Mouse (Mus musculus): ENCODE data around the gene Ints3. TPM values are rescaled to one million over a fixed set of nuclear protein-coding genes. Genes with fewer than 3 reads are reported as not detected.
A peak's percentile ranks its signal among the peaks of the same experiment; 100 is the strongest.

The Ints3 gene
- 19.7 and 21.1 TPM in 2 replicates for polyA plus RNA-seq (2012; rRNA removed)

DNA sequence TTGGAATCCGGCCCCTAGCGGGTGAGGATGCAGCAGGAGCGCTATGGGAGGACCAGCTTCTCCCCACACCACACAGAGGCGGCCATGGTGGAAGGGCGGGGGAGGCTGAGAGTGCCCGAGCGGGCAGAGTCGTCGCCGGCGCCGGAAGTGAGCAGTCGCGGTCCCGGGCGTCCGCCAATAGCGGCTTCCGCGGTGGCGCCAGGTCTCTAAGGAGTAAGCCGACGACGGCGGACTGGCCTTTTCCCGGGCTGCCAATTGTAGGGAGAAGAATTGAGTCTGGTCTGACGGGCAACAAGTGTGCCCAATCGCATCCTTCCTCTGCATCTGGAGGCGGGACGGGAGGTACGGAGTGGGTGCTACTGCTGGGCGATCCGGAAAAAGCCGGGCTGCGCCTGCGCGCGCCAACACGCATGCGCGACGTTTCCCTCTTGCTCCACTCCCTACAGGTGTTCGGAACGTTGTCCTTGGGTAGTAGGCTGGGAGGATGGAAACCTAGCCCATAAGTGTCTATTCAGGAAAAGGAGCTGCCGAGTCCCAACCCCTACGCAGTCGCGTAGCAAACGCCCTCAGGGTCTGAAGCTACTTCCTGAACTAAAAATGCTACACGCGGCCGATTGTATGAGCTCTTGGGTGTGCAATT lies at the start of gene Ints3:
Gene Ints3 (minus strand): TSS at position 242 of the 640 bp plus-strand sequence.
- Histone ChIP-seq H3K36me3 (ENCODE audit: control insufficient read depth, insufficient read depth, low read length) (no peaks in the 10 kb centered on the region), H3K4me3 (ENCODE audit: extremely low read depth, insufficient read depth, insufficient read length) (peak within 1 kb of the TSS; percentile 70), H3K27me3 (ENCODE audit: control insufficient read depth, insufficient read depth, low read length) (no peaks in the 10 kb centered on the region), H3K27ac (ENCODE audit: insufficient read depth, low read length) (peak within 1 kb of the TSS; percentile 94), H3K4me1 (ENCODE audit: control insufficient read depth, insufficient read depth, insufficient read length) (no peaks in the 10 kb centered on the region)
- TF ChIP-seq POLR2A (IDR thresholded peaks at IDR 0.05; ENCODE audit: low read depth, low read length): peak; percentile 94
- TF ChIP-seq CTCF (IDR thresholded peaks at IDR 0.05; ENCODE audit: extremely low read depth, insufficient read depth, insufficient read length, insufficient replicate concordance): no peak
- DNase-seq (ENCODE audit: low read depth in 1 of 2, low spot score in 2 of 2): peak; percentile 97 to 100
- under 1% methylated on average over 51 of the region's 52 CpGs for WGBS

DNA sequence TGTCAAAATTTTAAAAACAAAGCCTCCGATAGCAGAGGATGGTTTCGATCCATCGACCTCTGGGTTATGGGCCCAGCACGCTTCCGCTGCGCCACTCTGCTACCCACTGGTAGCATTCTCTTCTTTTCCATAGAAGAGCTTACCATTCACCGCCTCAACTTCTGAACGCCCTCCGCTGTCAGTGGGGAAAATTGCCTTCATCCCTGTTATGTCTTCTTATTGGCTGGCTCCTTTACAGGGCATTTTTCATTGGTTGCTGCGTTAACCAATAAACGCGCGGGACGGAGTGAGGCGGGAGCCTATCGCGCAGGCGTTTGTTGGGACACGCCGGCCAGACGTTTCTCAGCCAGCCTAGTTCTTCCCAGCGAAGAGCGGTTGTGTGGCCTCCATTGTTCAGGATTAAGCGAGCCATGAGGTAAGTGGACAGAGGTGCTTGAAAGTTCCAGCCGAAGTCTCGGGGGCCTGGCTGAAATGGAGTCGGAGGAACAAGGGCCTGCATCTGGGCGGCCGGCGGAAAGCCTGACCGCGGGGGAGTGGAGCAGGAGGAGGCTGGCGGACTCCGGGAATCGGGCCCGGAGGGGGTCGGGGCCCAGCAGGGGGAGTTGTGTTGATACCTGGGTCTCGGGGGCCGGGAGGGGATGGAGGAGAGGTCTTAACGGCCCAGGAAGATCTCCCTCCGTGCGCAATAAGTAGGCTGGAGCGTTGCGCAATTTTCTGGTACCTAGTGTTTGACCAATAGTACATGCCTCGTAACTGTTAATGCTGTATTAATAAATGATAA lies 42.6 kb upstream of the Ints3 start, which contains the start of gene Ilf2:
Gene Ilf2 (plus strand): TSS at position 296 of the 781 bp plus-strand sequence.
- H3K27me3 ChIP-seq (ENCODE audit: control insufficient read depth, insufficient read depth, low read length): no peaks in the 10 kb centered on the region
- no peaks in the 10 kb centered on the region; the same call in 1 of the 2 replicates for H3K4me1 ChIP-seq (ENCODE audit: control insufficient read depth, insufficient read depth, insufficient read length)
- H3K27ac ChIP-seq (ENCODE audit: insufficient read depth, low read length): peak within 1 kb of the TSS; percentile 56
- TF ChIP-seq POLR2A (IDR thresholded peaks at IDR 0.05; ENCODE audit: low read depth, low read length): peak; percentile 35
- peak; percentile 18; the same call in 1 of the 2 replicates for TF ChIP-seq CTCF (IDR thresholded peaks at IDR 0.05; ENCODE audit: extremely low read depth, insufficient read depth, insufficient read length, insufficient replicate concordance)
- H3K36me3 ChIP-seq (ENCODE audit: control insufficient read depth, insufficient read depth, low read length): peaks cover 2% of the 10 kb centered on the region; the same call in 1 of the 2 replicates
- WGBS: under 1% methylated on average over 45 of the region's 45 CpGs
- peak within 1 kb of the TSS; percentile 80 for H3K4me3 ChIP-seq (ENCODE audit: extremely low read depth, insufficient read depth, insufficient read length)
- peak; percentile 91 to 95 for DNase-seq (ENCODE audit: low read depth in 1 of 2, low spot score in 2 of 2)

DNA sequence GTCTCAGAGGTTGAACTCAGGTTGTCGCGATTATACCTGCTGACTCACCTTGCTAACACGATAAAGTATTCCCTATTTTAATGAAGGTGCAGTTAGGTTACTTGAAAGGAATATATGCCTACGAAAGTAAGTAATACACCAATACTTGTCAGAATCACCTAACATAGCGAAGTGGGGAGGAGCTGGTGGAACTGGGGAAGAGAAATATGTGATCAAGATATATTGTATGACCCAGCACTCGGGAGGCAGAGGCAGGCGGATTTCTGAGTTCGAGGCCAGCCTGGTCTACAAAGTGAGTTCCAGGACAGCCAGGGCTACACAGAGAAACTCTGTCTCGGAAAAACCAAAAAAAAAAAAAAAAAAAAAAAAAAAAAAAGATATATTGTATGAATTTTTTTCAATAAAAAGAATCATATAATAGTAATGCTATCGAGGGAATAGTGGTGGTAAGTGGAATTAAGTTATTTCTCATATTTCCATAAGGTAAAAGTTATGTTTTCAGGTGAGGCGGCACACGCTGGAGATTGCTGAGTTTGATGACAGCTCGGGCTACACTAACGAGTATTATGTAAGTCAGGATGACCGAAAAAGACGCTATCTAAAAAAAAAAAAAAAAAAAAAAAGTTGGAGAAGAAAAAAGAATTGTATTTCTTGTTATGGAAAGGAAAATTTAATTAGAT lies 41.9 kb upstream of the Ints3 start:
- no peak overlapping the region for H3K27ac ChIP-seq (ENCODE audit: insufficient read depth, low read length)
- no peaks in the 10 kb centered on the region for H3K27me3 ChIP-seq (ENCODE audit: control insufficient read depth, insufficient read depth, low read length)
- no peaks in the 10 kb centered on the region; the same call in 1 of the 2 replicates for H3K4me1 ChIP-seq (ENCODE audit: control insufficient read depth, insufficient read depth, insufficient read length)
- no peaks in the 10 kb centered on the region for H3K36me3 ChIP-seq (ENCODE audit: control insufficient read depth, insufficient read depth, low read length)
- no peak for DNase-seq (ENCODE audit: low read depth in 1 of 2, low spot score in 2 of 2)
- no peak for TF ChIP-seq CTCF (IDR thresholded peaks at IDR 0.05; ENCODE audit: extremely low read depth, insufficient read depth, insufficient read length, insufficient replicate concordance)
- no peak for TF ChIP-seq POLR2A (IDR thresholded peaks at IDR 0.05; ENCODE audit: low read depth, low read length)
- WGBS: 34% methylated on average over 16 of the region's 16 CpGs
- H3K4me3 ChIP-seq (ENCODE audit: extremely low read depth, insufficient read depth, insufficient read length): 0 out of 2 replicates have a peak overlapping the region, but pooled peaks have one; percentile 12

DNA sequence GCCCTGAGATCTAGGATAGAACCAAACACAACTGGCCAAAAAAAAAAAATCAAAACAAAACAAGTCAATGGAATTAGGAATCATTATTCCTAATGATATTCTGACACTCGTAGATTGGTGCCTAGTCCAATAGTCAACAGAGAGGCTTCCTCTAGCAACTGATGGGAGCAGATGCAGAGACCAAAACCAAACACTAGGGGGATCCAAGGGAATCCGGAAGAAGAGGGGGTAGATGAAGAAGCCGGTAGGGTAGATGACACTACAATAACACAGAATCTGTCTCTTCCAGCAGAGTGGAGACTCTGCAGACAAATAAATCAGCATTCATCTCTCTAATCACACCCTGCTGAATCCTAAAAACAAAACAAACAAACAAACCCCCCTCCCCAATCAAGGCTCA lies 38.8 kb upstream of the Ints3 start:
- Histone ChIP-seq H3K36me3 (ENCODE audit: control insufficient read depth, insufficient read depth, low read length) (no peaks in the 10 kb centered on the region), H3K27me3 (ENCODE audit: control insufficient read depth, insufficient read depth, low read length) (no peaks in the 10 kb centered on the region), H3K4me3 (ENCODE audit: extremely low read depth, insufficient read depth, insufficient read length) (no peak overlapping the region), H3K4me1 (ENCODE audit: control insufficient read depth, insufficient read depth, insufficient read length) (no peaks in the 10 kb centered on the region; the same call in 1 of the 2 replicates), H3K27ac (ENCODE audit: insufficient read depth, low read length) (no peak overlapping the region)
- peak; percentile 65 to 72 for DNase-seq (ENCODE audit: low read depth in 1 of 2, low spot score in 2 of 2)
- TF ChIP-seq POLR2A (IDR thresholded peaks at IDR 0.05; ENCODE audit: low read depth, low read length): no peak
- TF ChIP-seq CTCF (IDR thresholded peaks at IDR 0.05; ENCODE audit: extremely low read depth, insufficient read depth, insufficient read length, insufficient replicate concordance): peak; percentile 24; the same call in 1 of the 2 replicates
- WGBS: 7% methylated on average over 3 of the region's 3 CpGs

DNA sequence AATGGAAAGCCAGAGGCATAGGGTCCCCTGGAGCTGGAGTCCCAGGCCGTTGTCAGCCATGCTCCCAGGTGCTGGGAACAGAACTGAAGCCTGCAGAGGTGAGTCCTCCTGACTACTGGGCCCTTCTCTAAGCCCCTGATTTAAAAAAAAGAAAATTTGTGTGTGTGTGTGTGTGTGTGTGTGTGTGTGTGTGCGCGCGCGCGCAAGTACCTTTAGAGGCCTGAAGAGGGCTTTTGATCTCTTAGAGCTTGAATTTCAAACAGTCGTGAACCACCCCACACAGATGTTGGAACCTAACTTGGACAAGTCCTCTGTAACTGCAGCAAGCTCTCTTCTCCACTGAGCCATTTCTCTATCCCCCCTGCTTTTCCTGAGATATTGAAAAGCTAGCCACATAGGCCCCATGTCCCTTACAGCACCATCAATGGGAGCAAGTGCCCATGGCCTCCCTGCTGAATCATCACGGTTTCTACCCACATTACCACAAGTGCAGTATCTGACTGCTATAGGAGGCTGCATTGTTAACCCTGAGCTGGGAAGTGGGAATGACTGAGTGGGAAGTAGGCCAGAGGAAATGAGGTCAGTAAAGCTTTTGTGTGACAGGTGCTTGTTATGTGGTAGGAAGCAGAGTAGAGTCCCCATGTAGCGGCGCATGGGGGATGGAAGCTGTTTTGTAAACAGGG lies 34.3 kb upstream of the Ints3 start:
- no peak overlapping the region for H3K27ac ChIP-seq (ENCODE audit: insufficient read depth, low read length)
- WGBS: 93% methylated on average over 10 of the region's 10 CpGs
- DNase-seq (ENCODE audit: low read depth in 1 of 2, low spot score in 2 of 2): no peak
- peaks cover 18% of the 10 kb centered on the region for H3K27me3 ChIP-seq (ENCODE audit: control insufficient read depth, insufficient read depth, low read length)
- H3K4me3 ChIP-seq (ENCODE audit: extremely low read depth, insufficient read depth, insufficient read length): no peak overlapping the region
- no peaks in the 10 kb centered on the region for H3K36me3 ChIP-seq (ENCODE audit: control insufficient read depth, insufficient read depth, low read length)
- H3K4me1 ChIP-seq (ENCODE audit: control insufficient read depth, insufficient read depth, insufficient read length): peaks cover 13% of the 10 kb centered on the region; the same call in 1 of the 2 replicates
- no peak for TF ChIP-seq POLR2A (IDR thresholded peaks at IDR 0.05; ENCODE audit: low read depth, low read length)
- no peak for TF ChIP-seq CTCF (IDR thresholded peaks at IDR 0.05; ENCODE audit: extremely low read depth, insufficient read depth, insufficient read length, insufficient replicate concordance)

DNA sequence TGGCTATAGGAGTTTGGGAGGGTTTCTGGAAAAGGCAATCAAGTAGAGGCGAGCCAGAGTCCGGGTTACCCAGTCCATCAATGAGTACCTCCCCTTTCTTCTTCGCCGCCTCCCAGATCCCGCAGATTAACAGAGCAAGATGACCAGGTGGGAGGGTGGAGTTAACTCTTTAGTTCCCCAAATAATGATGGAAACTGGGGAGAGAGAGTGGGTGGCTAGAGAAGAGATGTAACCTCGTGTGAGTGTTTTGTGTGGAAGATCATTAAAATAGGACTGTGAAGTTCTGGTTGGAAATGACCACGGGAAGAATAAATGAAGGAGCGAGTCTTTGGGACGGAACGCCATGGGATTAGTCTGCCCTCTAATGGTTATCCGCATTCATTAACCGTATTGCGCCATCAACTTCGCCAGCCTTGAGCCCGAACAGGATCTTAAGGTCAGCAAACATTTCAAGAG lies 32.9 kb upstream of the Ints3 start:
- no peak for DNase-seq (ENCODE audit: low read depth in 1 of 2, low spot score in 2 of 2)
- Histone ChIP-seq H3K4me1 (ENCODE audit: control insufficient read depth, insufficient read depth, insufficient read length) (peaks cover 13% of the 10 kb centered on the region; the same call in 1 of the 2 replicates), H3K27me3 (ENCODE audit: control insufficient read depth, insufficient read depth, low read length) (peaks cover 18% of the 10 kb centered on the region), H3K36me3 (ENCODE audit: control insufficient read depth, insufficient read depth, low read length) (no peaks in the 10 kb centered on the region), H3K4me3 (ENCODE audit: extremely low read depth, insufficient read depth, insufficient read length) (peak overlapping the region; percentile 58; the same call in 1 of the 2 replicates), H3K27ac (ENCODE audit: insufficient read depth, low read length) (no peak overlapping the region)
- no peak for TF ChIP-seq POLR2A (IDR thresholded peaks at IDR 0.05; ENCODE audit: low read depth, low read length)
- peak; percentile 45; the same call in 1 of the 2 replicates for TF ChIP-seq CTCF (IDR thresholded peaks at IDR 0.05; ENCODE audit: extremely low read depth, insufficient read depth, insufficient read length, insufficient replicate concordance)
- 2% methylated on average over 15 of the region's 15 CpGs for WGBS

Measured in spleen, adult 2 months (tissue).